Mouse (Mus musculus) heart, adult 2 months (tissue): Measurements from ENCODE around the gene Ptk7.

ENCODE experiments used
- CTCF ChIP-seq: fragments of 200-600 bp; IDR thresholded peaks from 2 replicates; pipeline ENCODE4 v1.8.1; 2022; ENCODE audit warnings: antibody characterized with exemption, mild to moderate bottlenecking, moderate library complexity
- POLR2A ChIP-seq: fragments of 200-500 bp; IDR thresholded peaks from 2 replicates; pipeline ENCODE4 v1.6.1; 2011; ENCODE audit warnings: mild to moderate bottlenecking, low read depth, low read length, control low read depth; ENCODE audit not compliant: insufficient read depth

DNA sequence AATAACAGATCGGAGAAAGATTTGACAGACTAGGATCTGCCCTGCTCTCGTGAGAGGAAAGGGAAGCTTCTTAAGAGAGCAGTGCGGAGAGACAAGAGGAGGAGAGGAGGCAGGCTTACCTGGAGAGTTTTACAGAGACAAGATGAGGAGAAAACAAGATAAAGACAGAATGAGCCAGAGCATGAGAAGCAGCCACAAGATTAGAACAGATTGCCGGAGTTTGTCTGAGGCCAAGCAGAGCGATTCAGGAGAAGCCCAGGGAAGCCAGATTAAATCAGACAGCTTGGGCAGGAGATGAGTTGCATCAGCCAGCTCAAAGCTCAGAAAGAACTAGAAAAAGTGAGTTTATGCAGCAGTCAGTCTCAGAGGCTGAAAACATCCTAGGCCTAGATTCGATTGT is 40.4 kb downstream of the Ptk7 start:
- no peak for TF ChIP-seq CTCF
- TF ChIP-seq POLR2A = no peak
